Mouse (Mus musculus) cortical plate, adult 2 months (tissue): Measurements from ENCODE around the gene Ak5. TPM values are rescaled to one million over a fixed set of nuclear protein-coding genes. Genes with fewer than 3 reads are reported as not detected.

ENCODE experiments used
- H3K27ac ChIP-seq: fragments of 200-500 bp; 2 replicates; pipeline ENCODE4 v1.5.1; 2012; ENCODE audit warnings: low read length, control low read depth, inconsistent platforms; ENCODE audit not compliant: insufficient read depth
- H3K4me1 ChIP-seq: fragments of 200-500 bp; 2 replicates; pipeline ENCODE4 v1.6.1; 2011; ENCODE audit warnings: low read length; ENCODE audit not compliant: control insufficient read depth, insufficient read depth
- H3K4me3 ChIP-seq: fragments of 200-500 bp; 2 replicates; pipeline ENCODE4 v1.5.1; 2011; ENCODE audit warnings: mild to moderate bottlenecking, low read length, control low read depth; ENCODE audit not compliant: insufficient read depth
- CTCF ChIP-seq: fragments of 200-500 bp; IDR thresholded peaks from 2 replicates; pipeline ENCODE4 v1.5.1; 2011; ENCODE audit warnings: mild to moderate bottlenecking, control low read depth, low read length; ENCODE audit not compliant: insufficient read depth; ENCODE audit errors: extremely low read depth
- POLR2A ChIP-seq: fragments of 200-500 bp; IDR thresholded peaks from 2 replicates; pipeline ENCODE4 v1.6.1; 2011; ENCODE audit warnings: mild to moderate bottlenecking, low read length, control low read depth; ENCODE audit not compliant: insufficient read depth; ENCODE audit errors: extremely low read depth
- polyA plus RNA-seq: library from polyadenylated mRNA; depleted of rRNA; stranded (reverse); fragments of >200 nt; gene quantifications from 2 replicates; pipeline ENCODE4 v1.2.3, GENCODE M21; 2012

The Ak5 gene
- polyA plus RNA-seq, 1 experiment: 53.8 TPM

DNA sequence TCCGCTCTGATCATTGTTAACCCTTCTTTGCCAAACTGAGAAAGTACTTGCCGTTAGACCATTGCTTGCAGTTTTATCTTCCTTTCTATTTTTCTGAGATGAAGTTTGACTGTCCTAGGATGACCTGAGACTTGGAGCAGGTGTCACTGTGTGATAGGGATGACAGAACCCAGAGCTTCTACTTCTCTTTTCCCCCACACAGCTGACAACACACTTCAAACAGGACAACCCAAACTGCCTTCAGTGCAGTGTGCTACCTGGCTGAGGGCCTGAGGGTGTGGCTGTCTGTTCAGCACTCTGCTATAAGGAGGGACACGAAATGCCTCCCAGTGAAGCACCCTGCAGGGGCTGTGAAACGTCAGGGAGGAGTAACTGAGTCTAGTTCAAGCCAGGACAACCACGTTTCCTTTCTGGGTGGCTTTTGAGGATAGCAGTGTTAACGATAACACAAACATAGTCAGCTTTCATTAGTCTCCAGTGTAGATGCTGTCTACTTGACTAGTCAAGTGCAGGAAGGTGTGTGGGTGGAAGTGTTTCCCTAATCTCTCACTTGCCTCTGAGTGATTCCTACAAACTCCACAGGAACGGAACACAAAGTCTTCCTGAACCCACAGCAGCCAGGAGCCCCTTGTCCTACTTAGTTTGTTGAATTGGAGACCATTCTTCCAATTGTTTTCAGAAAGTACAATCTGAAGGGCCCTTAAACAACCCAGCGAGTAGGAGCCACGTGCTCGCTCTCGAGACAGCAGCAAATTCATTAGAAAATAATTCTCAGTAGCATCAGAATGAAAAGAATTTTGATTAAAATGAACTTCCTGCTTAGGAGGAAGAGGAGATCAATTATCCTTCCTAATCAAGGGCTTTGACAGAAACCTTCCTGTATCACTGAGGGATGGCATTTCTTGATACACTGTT lies 138.8 kb downstream of the Ak5 start:
- Histone ChIP-seq H3K4me3 (no peak overlapping the region), H3K27ac (no peak overlapping the region), H3K4me1 (no peaks in the 10 kb centered on the region)
- no peak for TF ChIP-seq POLR2A
- TF ChIP-seq CTCF: no peak

DNA sequence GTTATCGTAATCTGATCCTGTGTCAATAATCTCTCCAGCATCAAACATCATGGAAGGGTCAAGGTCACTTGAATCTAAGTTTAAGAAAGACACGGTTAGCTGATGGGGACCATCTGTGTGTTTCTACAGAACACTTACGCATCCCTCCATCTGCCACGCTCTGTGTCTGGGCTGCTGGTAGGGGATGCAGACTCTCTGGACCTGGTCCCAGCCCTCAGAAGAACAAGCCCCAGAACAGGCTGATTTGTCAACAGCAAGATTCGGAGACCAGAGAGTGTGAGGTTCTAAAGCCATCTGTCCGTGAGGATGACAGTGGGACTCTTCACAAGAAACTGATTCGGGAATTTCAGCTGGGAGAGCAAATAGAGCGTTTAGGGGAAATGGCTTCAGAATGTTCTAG lies 141.4 kb downstream of the Ak5 start:
- Histone ChIP-seq H3K27ac (no peak overlapping the region), H3K4me3 (no peak overlapping the region), H3K4me1 (no peaks in the 10 kb centered on the region)
- TF ChIP-seq CTCF: no peak
- no peak for TF ChIP-seq POLR2A

DNA sequence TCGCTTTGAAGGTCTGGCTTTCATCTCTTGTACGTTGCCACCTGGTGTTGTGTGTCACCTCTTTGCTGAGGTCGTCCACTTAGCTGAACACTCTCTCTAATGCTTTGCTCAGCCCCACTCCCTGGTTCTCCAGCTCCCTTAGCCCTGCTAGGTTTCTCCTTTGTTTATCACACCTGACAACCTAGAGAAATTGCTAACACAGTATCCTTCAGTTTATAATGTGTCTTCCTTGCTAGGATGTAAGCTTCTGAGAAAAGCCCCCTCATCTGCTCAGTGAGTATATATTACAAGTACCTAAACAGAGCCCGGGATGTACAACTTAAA lies 144.9 kb downstream of the Ak5 start:
- H3K4me3 ChIP-seq: no peak overlapping the region
- peaks cover 4% of the 10 kb centered on the region for H3K4me1 ChIP-seq
- H3K27ac ChIP-seq: no peak overlapping the region
- TF ChIP-seq CTCF (no peak), POLR2A (no peak)

DNA sequence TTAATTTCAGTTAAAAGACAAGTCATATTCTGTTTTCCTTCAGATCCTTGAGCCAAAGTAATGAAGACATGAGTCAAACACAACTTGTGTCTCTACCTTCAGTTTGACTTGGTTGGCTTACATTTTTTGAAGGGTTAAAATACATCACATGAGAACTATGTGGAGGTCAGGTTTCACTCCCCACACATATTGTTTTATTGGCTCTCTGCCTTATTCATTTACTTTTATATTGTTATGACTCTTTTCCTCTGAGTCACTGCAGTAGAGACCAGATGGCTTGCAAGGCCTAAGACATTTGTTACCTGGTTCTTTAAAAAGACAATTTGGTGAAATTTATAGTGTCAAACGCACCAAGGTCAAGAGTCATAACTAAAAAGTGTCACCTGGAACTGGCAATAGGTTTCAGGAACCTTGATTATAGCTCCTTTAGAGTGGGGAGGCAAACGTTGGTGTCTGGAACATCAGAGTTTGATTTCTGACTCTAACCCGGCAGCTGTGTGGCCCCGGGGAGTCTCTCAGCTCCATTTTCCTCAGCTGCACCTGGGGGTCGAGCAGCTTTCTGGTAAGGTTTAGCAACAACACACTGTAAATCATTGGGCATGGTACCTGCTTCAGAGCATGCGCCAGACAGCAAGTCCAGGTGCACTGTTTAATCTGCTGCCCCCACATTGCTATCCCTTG lies 145.4 kb downstream of the Ak5 start:
- Histone ChIP-seq H3K4me1 (peaks cover 4% of the 10 kb centered on the region), H3K27ac (no peak overlapping the region), H3K4me3 (no peak overlapping the region)
- no peak for TF ChIP-seq POLR2A
- TF ChIP-seq CTCF: no peak

DNA sequence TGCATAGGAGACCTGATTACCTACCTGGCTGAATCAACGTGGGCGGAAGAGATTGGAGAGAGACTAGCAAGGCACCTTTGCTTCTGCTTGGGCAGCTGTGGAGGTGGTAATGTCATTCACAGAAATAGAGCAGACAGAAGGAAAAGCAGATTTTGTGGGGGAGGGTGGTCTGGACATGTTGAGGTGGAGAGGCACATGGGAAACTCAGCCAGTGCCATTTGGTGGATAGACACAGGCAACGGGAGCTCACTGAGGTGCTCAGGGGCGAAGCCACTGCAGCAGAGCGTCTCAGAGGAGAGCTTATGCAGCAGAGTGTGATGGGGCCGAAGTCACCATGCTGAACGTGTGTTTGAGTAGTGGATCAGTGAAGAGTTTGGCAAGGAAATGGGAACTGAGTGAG lies 147.1 kb downstream of the Ak5 start:
- Histone ChIP-seq H3K4me1 (peaks cover 6% of the 10 kb centered on the region), H3K4me3 (no peak overlapping the region), H3K27ac (no peak overlapping the region)
- TF ChIP-seq POLR2A: no peak
- TF ChIP-seq CTCF: no peak

DNA sequence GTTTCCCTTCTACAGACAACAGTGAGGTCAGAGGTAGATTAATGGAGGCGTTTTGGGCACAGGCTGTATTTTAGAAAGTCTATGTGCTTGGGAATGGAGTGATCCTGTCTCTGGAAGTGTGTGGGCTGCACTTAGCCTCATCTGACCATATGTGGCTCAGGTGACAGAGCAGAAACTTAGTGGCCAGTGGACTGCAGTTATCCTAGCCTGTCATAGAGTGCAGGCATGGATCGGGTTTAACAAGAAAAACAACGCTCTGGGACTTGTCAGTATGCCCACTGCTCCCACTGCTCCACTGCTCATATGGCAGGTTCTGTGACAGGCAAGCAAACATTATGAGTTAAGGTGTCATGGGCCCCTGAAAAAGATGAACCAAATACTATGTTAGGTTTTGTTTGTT lies 148.1 kb downstream of the Ak5 start:
- Histone ChIP-seq H3K4me3 (no peak overlapping the region), H3K4me1 (peaks cover 6% of the 10 kb centered on the region), H3K27ac (no peak overlapping the region)
- TF ChIP-seq CTCF: no peak
- no peak for TF ChIP-seq POLR2A

DNA sequence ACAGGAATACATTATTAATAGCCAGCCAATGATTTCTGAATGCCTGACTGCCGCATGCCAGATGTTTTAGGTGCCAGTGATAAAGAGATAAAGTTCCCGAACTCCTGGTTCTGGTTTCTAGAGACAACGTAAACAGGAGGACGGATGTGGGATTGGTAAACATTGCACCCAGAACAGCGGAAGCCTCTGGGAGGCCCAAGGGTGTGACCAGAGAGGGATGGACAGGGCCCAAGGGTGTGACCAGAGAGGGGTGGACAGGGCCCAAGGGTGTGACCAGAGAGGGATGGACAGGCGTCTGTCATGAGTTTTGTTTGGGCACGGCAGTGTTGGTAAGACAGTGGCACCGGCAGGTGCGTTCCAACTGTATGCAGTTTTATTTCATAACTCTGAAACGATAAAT lies 148.6 kb downstream of the Ak5 start:
- H3K4me3 ChIP-seq: no peak overlapping the region
- no peak for TF ChIP-seq POLR2A
- TF ChIP-seq CTCF: no peak
- H3K27ac ChIP-seq: no peak overlapping the region
- peaks cover 6% of the 10 kb centered on the region for H3K4me1 ChIP-seq

DNA sequence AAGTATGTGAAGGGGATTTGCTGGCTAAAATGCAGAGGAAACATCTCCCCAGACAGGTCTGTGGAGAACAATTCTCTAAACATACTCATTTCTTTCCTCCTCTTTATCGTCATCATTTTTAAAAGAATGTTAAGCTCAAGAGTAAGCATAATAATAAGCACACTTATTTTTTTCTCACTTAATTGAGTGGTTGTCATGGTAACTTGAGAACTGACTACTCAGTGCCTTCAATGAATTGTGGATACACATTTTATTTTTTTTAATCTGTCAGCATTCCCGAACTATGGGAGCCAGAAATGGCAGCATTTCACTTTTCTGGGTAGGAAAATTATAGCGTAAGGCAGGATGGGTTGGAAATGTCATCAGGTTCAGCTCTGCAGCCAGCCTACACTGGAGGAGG lies 151.6 kb downstream of the Ak5 start:
- H3K4me1 ChIP-seq: peaks cover 8% of the 10 kb centered on the region
- TF ChIP-seq POLR2A: no peak
- no peak for TF ChIP-seq CTCF
- H3K27ac ChIP-seq: no peak overlapping the region
- no peak overlapping the region for H3K4me3 ChIP-seq

DNA sequence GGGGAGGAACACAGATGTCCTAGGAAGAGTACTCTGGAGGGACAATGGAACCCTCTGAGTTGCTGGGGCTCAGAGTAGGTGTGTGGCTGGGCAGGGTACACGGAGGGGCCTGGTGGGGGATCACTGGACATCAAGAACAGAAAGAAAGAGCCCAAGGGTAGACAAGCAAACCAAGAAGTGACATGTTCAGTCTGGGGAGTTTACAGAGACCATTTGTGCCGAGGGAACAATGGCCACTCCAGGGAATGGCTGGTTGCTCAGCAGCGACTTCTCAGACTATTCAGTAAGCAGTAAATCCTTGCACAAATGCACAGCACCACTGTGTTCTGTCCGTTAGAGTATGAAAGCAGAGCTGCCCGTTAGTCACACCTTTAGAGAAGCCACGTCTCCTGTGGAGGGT lies 152.2 kb downstream of the Ak5 start:
- no peak overlapping the region for H3K27ac ChIP-seq
- H3K4me1 ChIP-seq: peaks cover 4% of the 10 kb centered on the region
- no peak overlapping the region for H3K4me3 ChIP-seq
- TF ChIP-seq CTCF: no peak
- TF ChIP-seq POLR2A: no peak

DNA sequence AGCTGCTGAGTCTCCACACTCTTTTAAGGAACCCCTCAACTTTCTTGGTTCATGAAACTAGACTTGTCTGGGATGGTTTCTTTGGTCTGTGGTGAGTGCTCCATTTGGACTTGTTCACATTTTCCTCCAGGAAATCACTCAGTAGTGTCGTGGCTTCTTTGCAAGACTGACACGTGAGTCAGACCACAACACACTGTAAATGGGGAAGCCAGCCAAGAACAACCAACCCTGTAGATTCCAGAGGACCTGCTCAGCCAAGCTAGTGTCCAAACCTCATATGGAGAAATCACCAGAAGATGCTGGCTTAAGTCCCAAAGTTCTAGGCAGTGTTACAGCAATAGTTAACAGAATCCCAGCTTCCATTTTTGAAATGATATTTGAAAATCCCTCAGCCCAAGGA lies 155.6 kb downstream of the Ak5 start:
- Histone ChIP-seq H3K27ac (no peak overlapping the region), H3K4me3 (no peak overlapping the region), H3K4me1 (peaks cover 6% of the 10 kb centered on the region)
- TF ChIP-seq CTCF (no peak), POLR2A (no peak)
